Mouse (Mus musculus): ENCODE data around the gene Pdzk1. TPM values are rescaled to one million over a fixed set of nuclear protein-coding genes. Genes with fewer than 3 reads are reported as not detected.

Gene Pdzk1
- total RNA-seq (2012; rRNA removed) = 0.13 TPM in 2 replicates
- total RNA-seq (2014; rRNA removed) = not detected in 2 replicates
- polyA plus RNA-seq (2012; ENCODE audit: insufficient read length, low read depth) = 0.11 TPM in 1 of 2 replicates, not detected in the other

DNA sequence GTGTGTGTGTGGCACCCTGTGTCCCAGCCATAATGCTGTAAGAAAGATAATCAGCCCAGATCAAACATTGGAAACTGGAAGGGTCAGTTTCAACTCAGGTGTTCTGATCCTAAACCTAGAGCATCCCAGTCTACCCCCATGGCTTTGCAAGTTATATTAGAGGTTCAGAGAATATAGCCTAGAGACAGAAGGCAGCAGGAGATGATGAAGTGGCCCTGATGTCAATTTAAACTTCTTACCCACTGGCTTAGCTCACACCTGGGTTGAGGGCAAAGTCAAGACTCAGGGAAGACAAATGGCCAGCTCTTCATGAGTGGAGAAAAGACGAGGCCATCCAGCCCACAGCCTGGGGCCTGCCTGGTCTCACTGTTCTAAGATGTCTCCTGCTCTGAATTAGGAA, at the start of gene Pdzk1, which contains the start of gene Cd160:
TSS of gene Pdzk1 (plus strand) at position 301 of the 400 bp plus-strand sequence.
TSS of gene Cd160 (minus strand) at position 368 of the 400 bp plus-strand sequence.
- dilution Hi-C loops (cut with MboI; ENCODE audit: extremely low pct_ligation_motif_present, extremely low pct_unique_long_range_greater_than_20kb, low sequenced_read_pairs) = no loop called here
- Histone ChIP-seq H3K27ac (ENCODE audit: insufficient read depth, low read depth) (no peak within 1 kb of the TSS), H3K27me3 (replicated peaks) (no peaks in the 10 kb centered on the region), H3K36me3 (replicated peaks in 1 of 2; ENCODE audit: control insufficient read depth in 1 of 2, insufficient read depth in 1 of 2, low read length in 1 of 2) (no peaks in the 10 kb centered on the region), H3K9ac (ENCODE audit: insufficient read depth, low read depth) (no peak within 1 kb of the TSS), H3K4me3 (replicated peaks in 1 of 3; ENCODE audit: low read depth in 2 of 3, low read length in 2 of 3, poor library complexity in 1 of 3) (no peak within 1 kb of the TSS), H3K79me2 (replicated peaks; ENCODE audit: control insufficient read depth, extremely low read depth, insufficient read depth, poor library complexity, severe bottlenecking) (no peaks in the 10 kb centered on the region), H3K4me2 (ENCODE audit: insufficient read depth, low read depth, poor library complexity, severe bottlenecking) (no peak within 1 kb of the TSS), H3K4me1 (ENCODE audit: control insufficient read depth in 1 of 2, insufficient read depth in 2 of 2) (no peaks in the 10 kb centered on the region), H3K9me3 (replicated peaks; ENCODE audit: low read length) (no peaks in the 10 kb centered on the region)
- TF ChIP-seq PAX5 (IDR thresholded peaks at IDR 0.05; ENCODE audit: low read length) (no peak), GABPA (IDR thresholded peaks at IDR 0.05; ENCODE audit: insufficient replicate concordance, low read depth, low read length) (no peak), IRF4 (IDR thresholded peaks at IDR 0.05; ENCODE audit: low read depth, low read length) (no peak), POLR2A (IDR thresholded peaks at IDR 0.05; ENCODE audit: low read depth, low read length) (no peak), SMC3 (IDR thresholded peaks at IDR 0.05; ENCODE audit: low read depth, low read length) (no peak), NELFE (IDR thresholded peaks at IDR 0.05; ENCODE audit: low read depth, low read length) (no peak), CHD1 (IDR thresholded peaks at IDR 0.05; ENCODE audit: low read depth, low read length) (no peak), E2F4 (IDR thresholded peaks at IDR 0.05; ENCODE audit: insufficient replicate concordance, low read depth, low read length) (no peak), KAT2A (IDR thresholded peaks at IDR 0.05; ENCODE audit: insufficient replicate concordance, low read length) (no peak), CTCF (conservative IDR thresholded peaks at IDR 0.05 in 1 of 2, IDR thresholded peaks at IDR 0.05 in 1 of 2; ENCODE audit: low read depth in 2 of 2, low read length in 2 of 2) (no peak), HCFC1 (IDR thresholded peaks at IDR 0.05; ENCODE audit: low read depth, low read length) (no peak), MAFK (IDR thresholded peaks at IDR 0.05; ENCODE audit: insufficient replicate concordance, low read length) (no peak), ZKSCAN1 (IDR thresholded peaks at IDR 0.05; ENCODE audit: borderline replicate concordance, low read depth, low read length) (no peak), ZNF384 (IDR thresholded peaks at IDR 0.05; ENCODE audit: low read depth, low read length) (no peak), ELF1 (IDR thresholded peaks at IDR 0.05; ENCODE audit: low read depth, low read length) (no peak), RCOR1 (conservative IDR thresholded peaks at IDR 0.05; ENCODE audit: low read depth, low read length) (no peak), MAX (IDR thresholded peaks at IDR 0.05; ENCODE audit: low read length) (no peak), ETS1 (conservative IDR thresholded peaks at IDR 0.05; ENCODE audit: low read depth, low read length) (no peak)
- in situ Hi-C loops (cut with MboI; ENCODE audit: low pct_ligation_motif_present, low pct_unique_long_range_greater_than_20kb, low sequenced_read_pairs) = no loop called here
- DNase-seq (ENCODE audit: extremely low read depth) = no peak

DNA sequence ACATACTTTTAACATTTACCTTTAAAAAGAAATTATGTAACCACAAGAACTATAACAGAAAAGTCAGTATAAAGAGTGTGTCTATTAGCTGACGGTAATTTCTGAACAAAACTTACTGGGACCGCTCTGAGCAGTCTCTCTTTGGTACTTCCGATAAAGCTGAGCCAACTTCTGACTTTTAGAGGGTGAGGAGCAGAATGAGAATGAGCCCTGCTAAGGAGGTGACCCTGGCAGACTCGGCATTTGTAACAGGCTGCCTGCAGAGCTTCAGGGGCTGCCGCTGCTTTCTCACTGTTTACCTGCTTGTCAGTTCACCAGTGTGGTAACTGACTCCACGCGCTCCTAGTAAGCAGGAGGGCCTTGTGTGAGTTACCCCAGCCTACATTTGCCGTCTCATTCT, 46.8 kb upstream of the Pdzk1 start:
- Histone ChIP-seq H3K4me3 (replicated peaks in 1 of 3; ENCODE audit: low read depth in 2 of 3, low read length in 2 of 3, poor library complexity in 1 of 3) (no peak overlapping the region), H3K27ac (ENCODE audit: insufficient read depth, low read depth) (no peak overlapping the region), H3K4me2 (ENCODE audit: insufficient read depth, low read depth, poor library complexity, severe bottlenecking) (no peak overlapping the region), H3K27me3 (replicated peaks) (no peaks in the 10 kb centered on the region), H3K9ac (ENCODE audit: insufficient read depth, low read depth) (no peak overlapping the region), H3K79me2 (replicated peaks; ENCODE audit: control insufficient read depth, extremely low read depth, insufficient read depth, poor library complexity, severe bottlenecking) (no peaks in the 10 kb centered on the region), H3K9me3 (replicated peaks; ENCODE audit: low read length) (no peaks in the 10 kb centered on the region), H3K36me3 (replicated peaks in 1 of 2; ENCODE audit: control insufficient read depth in 1 of 2, insufficient read depth in 1 of 2, low read length in 1 of 2) (peaks cover 12 to 50% of the 10 kb centered on the region in 2 experiments), H3K4me1 (ENCODE audit: control insufficient read depth in 1 of 2, insufficient read depth in 2 of 2) (peaks cover 0 to 21% of the 10 kb centered on the region in 2 experiments; a peak in 2 of 4 replicates)
- dilution Hi-C loops (cut with MboI; ENCODE audit: extremely low pct_ligation_motif_present, extremely low pct_unique_long_range_greater_than_20kb, low sequenced_read_pairs) (no loop called here), in situ Hi-C loops (cut with MboI; ENCODE audit: low pct_ligation_motif_present, low pct_unique_long_range_greater_than_20kb, low sequenced_read_pairs) (no loop called here)
- no peak for TF ChIP-seq POLR2AphosphoS2 (IDR thresholded peaks at IDR 0.05; ENCODE audit: low read depth, low read length)
- no peak for TF ChIP-seq MEF2A (IDR thresholded peaks at IDR 0.05; ENCODE audit: borderline replicate concordance, low read depth, low read length)
- no peak for TF ChIP-seq NELFE (IDR thresholded peaks at IDR 0.05; ENCODE audit: low read depth, low read length)
- no peak for TF ChIP-seq BHLHE40 (IDR thresholded peaks at IDR 0.05; ENCODE audit: low read depth, low read length)
- no peak for TF ChIP-seq EP300 (IDR thresholded peaks at IDR 0.05; ENCODE audit: low read length)
- TF ChIP-seq USF2 (conservative IDR thresholded peaks at IDR 0.05; ENCODE audit: low read depth, low read length) = no peak
- no peak for TF ChIP-seq KAT2A (IDR thresholded peaks at IDR 0.05; ENCODE audit: insufficient replicate concordance, low read length)
- TF ChIP-seq ZMIZ1 (IDR thresholded peaks at IDR 0.05; ENCODE audit: low read depth, low read length) = no peak
- TF ChIP-seq MAX (IDR thresholded peaks at IDR 0.05; ENCODE audit: low read length) = no peak
- TF ChIP-seq MXI1 (IDR thresholded peaks at IDR 0.05; ENCODE audit: low read depth, low read length) = no peak
- no peak for TF ChIP-seq TBP (conservative IDR thresholded peaks at IDR 0.05; ENCODE audit: low read depth, low read length)
- no peak for TF ChIP-seq SMC3 (IDR thresholded peaks at IDR 0.05; ENCODE audit: low read depth, low read length)
- TF ChIP-seq HCFC1 (IDR thresholded peaks at IDR 0.05; ENCODE audit: low read depth, low read length) = no peak
- DNase-seq (ENCODE audit: extremely low read depth) = no peak

All from CH12.LX (cell line).